Mouse (Mus musculus): Measurements from ENCODE around the gene Ceacam15. TPM values are rescaled to one million over a fixed set of nuclear protein-coding genes. Genes with fewer than 3 reads are reported as not detected.

Ceacam15 gene
- polyA plus RNA-seq (2015; fragmentation: Illumina TruSeq; extraction: RNeasy Lipid Tissue Mini Kit (QIAGEN cat#74804); ENCODE audit: low read depth, low replicate concordance) = not detected

GRCm38 (mm10) chr7:16675605-16676004 lies at the start of gene Ceacam15:
TSS of gene Ceacam15 (minus strand) at chr7:16675705.

DNA sequence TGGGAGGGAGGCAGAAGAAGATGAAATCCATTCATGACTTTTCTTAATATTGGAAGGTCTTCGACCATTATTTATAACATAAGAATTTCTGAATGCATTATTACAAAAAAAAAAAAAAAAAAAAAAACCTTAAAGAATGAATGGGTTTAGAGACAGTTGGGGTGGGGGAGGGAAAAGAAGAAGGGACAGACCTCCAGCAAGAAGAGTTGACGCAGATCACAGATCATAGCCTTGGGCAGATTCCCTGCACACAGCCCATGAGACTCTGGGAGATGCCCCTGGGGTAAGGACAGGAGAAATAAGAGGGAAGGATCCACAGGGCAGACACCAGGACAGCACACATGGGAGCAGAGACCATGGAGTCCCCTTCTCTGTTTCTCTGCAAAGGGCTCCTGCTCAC lies 46.1 kb upstream of the Ceacam15 start, which contains the start of gene Ceacam9:
Ceacam9 (plus strand) TSS at position 301 of the 400 bp plus-strand sequence.

Other genes with a start within 250 kb of the Ceacam15 start
- 66.1 TPM for gene Tmem160, start 222.9 kb downstream of the Ceacam15 start, polyA plus RNA-seq (2015; fragmentation: Illumina TruSeq; extraction: RNeasy Lipid Tissue Mini Kit (QIAGEN cat#74804); ENCODE audit: low read depth, low replicate concordance)
- gene Npas1, start 198.0 kb downstream of the Ceacam15 start, polyA plus RNA-seq (2015; fragmentation: Illumina TruSeq; extraction: RNeasy Lipid Tissue Mini Kit (QIAGEN cat#74804); ENCODE audit: low read depth, low replicate concordance) = 7.1 TPM
- 60.4 TPM for gene Arhgap35, start 60.7 kb downstream of the Ceacam15 start, polyA plus RNA-seq (2015; fragmentation: Illumina TruSeq; extraction: RNeasy Lipid Tissue Mini Kit (QIAGEN cat#74804); ENCODE audit: low read depth, low replicate concordance)
- 0.55 TPM for gene Ceacam9, start 46.2 kb upstream of the Ceacam15 start, polyA plus RNA-seq (2015; fragmentation: Illumina TruSeq; extraction: RNeasy Lipid Tissue Mini Kit (QIAGEN cat#74804); ENCODE audit: low read depth, low replicate concordance)
- 421 TPM for gene Ap2s1, start 62.7 kb upstream of the Ceacam15 start, polyA plus RNA-seq (2015; fragmentation: Illumina TruSeq; extraction: RNeasy Lipid Tissue Mini Kit (QIAGEN cat#74804); ENCODE audit: low read depth, low replicate concordance)
- gene Slc1a5, start 105.6 kb upstream of the Ceacam15 start, polyA plus RNA-seq (2015; fragmentation: Illumina TruSeq; extraction: RNeasy Lipid Tissue Mini Kit (QIAGEN cat#74804); ENCODE audit: low read depth, low replicate concordance) = 2.6 TPM
- 165 TPM for gene Strn4, start 140.2 kb upstream of the Ceacam15 start, polyA plus RNA-seq (2015; fragmentation: Illumina TruSeq; extraction: RNeasy Lipid Tissue Mini Kit (QIAGEN cat#74804); ENCODE audit: low read depth, low replicate concordance)
- 36.4 TPM for gene Fkrp, start 141.0 kb upstream of the Ceacam15 start, polyA plus RNA-seq (2015; fragmentation: Illumina TruSeq; extraction: RNeasy Lipid Tissue Mini Kit (QIAGEN cat#74804); ENCODE audit: low read depth, low replicate concordance)
- 4.0 TPM for gene Prkd2, start 167.2 kb upstream of the Ceacam15 start, polyA plus RNA-seq (2015; fragmentation: Illumina TruSeq; extraction: RNeasy Lipid Tissue Mini Kit (QIAGEN cat#74804); ENCODE audit: low read depth, low replicate concordance)
- gene Dact3, start 199.6 kb upstream of the Ceacam15 start, polyA plus RNA-seq (2015; fragmentation: Illumina TruSeq; extraction: RNeasy Lipid Tissue Mini Kit (QIAGEN cat#74804); ENCODE audit: low read depth, low replicate concordance) = 69.7 TPM
- 5.7 TPM for gene Gng8, start 216.1 kb upstream of the Ceacam15 start, polyA plus RNA-seq (2015; fragmentation: Illumina TruSeq; extraction: RNeasy Lipid Tissue Mini Kit (QIAGEN cat#74804); ENCODE audit: low read depth, low replicate concordance)
- not detected for gene Ptgir, start 230.8 kb upstream of the Ceacam15 start, polyA plus RNA-seq (2015; fragmentation: Illumina TruSeq; extraction: RNeasy Lipid Tissue Mini Kit (QIAGEN cat#74804); ENCODE audit: low read depth, low replicate concordance)
- 1,467 TPM for gene Calm3, start 248.4 kb upstream of the Ceacam15 start, polyA plus RNA-seq (2015; fragmentation: Illumina TruSeq; extraction: RNeasy Lipid Tissue Mini Kit (QIAGEN cat#74804); ENCODE audit: low read depth, low replicate concordance)

Data from brain, adult 10 weeks (tissue).